ENCODE assay signal across 7 mouse cellular contexts in genomic region chr5:35574653-35575599, GRCm38 (mm10). TPM values are rescaled to one million over a fixed set of nuclear protein-coding genes. Genes with fewer than 3 reads are reported as not detected.
DNase-seq lines count a peak whose midpoint lies in the region; ATAC-seq and TF ChIP-seq lines count a peak whose summit lies in the region.

Gene Trmt44 (minus strand): TSS chr5:35575070.

- peak within 1 kb of the TSS; percentile 76 for H3K27ac ChIP-seq in embryonic facial prominence, embryonic 12.5 days
- peak within 1 kb of the TSS; percentile 56 for H3K27ac ChIP-seq in heart, adult 2 months
- H3K27ac ChIP-seq in limb, embryonic 13.5 days = peak within 1 kb of the TSS; percentile 45
- H3K27ac ChIP-seq in midbrain, embryonic 16.5 days (ENCODE audit: low read length) = peak within 1 kb of the TSS; percentile 85

- H3K4me2 ChIP-seq in embryonic facial prominence, embryonic 12.5 days (replicated peaks) = peak within 1 kb of the TSS; percentile 93
- peak within 1 kb of the TSS; percentile 96 for H3K4me2 ChIP-seq in limb, embryonic 13.5 days (replicated peaks)
- H3K4me2 ChIP-seq in midbrain, embryonic 16.5 days (ENCODE audit: low read length) = peak within 1 kb of the TSS; percentile 88

- TF ChIP-seq CTCF in heart, adult 2 months (IDR thresholded peaks at IDR 0.05) = no peak

- peak within 1 kb of the TSS; percentile 99 for H3K4me3 ChIP-seq in embryonic facial prominence, embryonic 12.5 days
- peak within 1 kb of the TSS; percentile 78 for H3K4me3 ChIP-seq in heart, adult 2 months
- peak within 1 kb of the TSS; percentile 98 for H3K4me3 ChIP-seq in limb, embryonic 13.5 days
- H3K4me3 ChIP-seq in midbrain, embryonic 16.5 days (ENCODE audit: low read depth, low read length) = peak within 1 kb of the TSS; percentile 79

- H3K9me3 ChIP-seq in embryonic facial prominence, embryonic 12.5 days = no peaks in the 10 kb centered on the region
- no peaks in the 10 kb centered on the region for H3K9me3 ChIP-seq in limb, embryonic 13.5 days
- H3K9me3 ChIP-seq in midbrain, embryonic 16.5 days (replicated peaks; ENCODE audit: control insufficient read depth, low read length, poor library complexity, severe bottlenecking) = no peaks in the 10 kb centered on the region

- 3% methylated on average over 56 of the region's 56 CpGs for WGBS in embryonic facial prominence, embryonic 12.5 days
- WGBS in heart, adult 2 months = 3% methylated on average over 56 of the region's 56 CpGs
- WGBS in limb, embryonic 13.5 days = 3% methylated on average over 56 of the region's 56 CpGs
- 3% methylated on average over 56 of the region's 56 CpGs for WGBS in midbrain, embryonic 16.5 days

- TF ChIP-seq EP300 in heart, adult 2 months (IDR thresholded peaks at IDR 0.05; ENCODE audit: insufficient read depth, low read depth, low read length) = peak; percentile 91

- H3K4me1 ChIP-seq in embryonic facial prominence, embryonic 12.5 days = peaks cover 8% of the 10 kb centered on the region
- H3K4me1 ChIP-seq in heart, adult 2 months (ENCODE audit: control insufficient read depth, insufficient read depth, low read length) = peaks cover 3% of the 10 kb centered on the region
- peaks cover 13% of the 10 kb centered on the region for H3K4me1 ChIP-seq in limb, embryonic 13.5 days
- peaks cover 10% of the 10 kb centered on the region for H3K4me1 ChIP-seq in midbrain, embryonic 16.5 days (ENCODE audit: control insufficient read depth, insufficient read depth, low read length)

- ATAC-seq in embryonic facial prominence, embryonic 12.5 days (ENCODE audit: insufficient number of reproducible peaks, insufficient read depth, low FRiP score, low TSS enrichment) = peak; percentile 92
- peak; percentile 93 for ATAC-seq in limb, embryonic 13.5 days (ENCODE audit: low FRiP score, low read depth)
- peak; percentile 97 for ATAC-seq in midbrain, embryonic 16.5 days

- H3K9ac ChIP-seq in embryonic facial prominence, embryonic 12.5 days = peak within 1 kb of the TSS; percentile 90
- H3K9ac ChIP-seq in heart, adult 2 months (ENCODE audit: low read depth, low read length) = peak within 1 kb of the TSS; percentile 80
- H3K9ac ChIP-seq in limb, embryonic 13.5 days = peak within 1 kb of the TSS; percentile 92
- peak within 1 kb of the TSS; percentile 80 for H3K9ac ChIP-seq in midbrain, embryonic 16.5 days (ENCODE audit: low read depth, low read length)

- peak; percentile 96 for TF ChIP-seq POLR2A in heart, adult 2 months (IDR thresholded peaks at IDR 0.05; ENCODE audit: insufficient read depth, low read depth, low read length)

- H3K79me2 ChIP-seq in heart, adult 2 months (replicated peaks; ENCODE audit: control insufficient read depth, insufficient read depth, low read length) = no peaks in the 10 kb centered on the region

- peak; percentile 93 for DNase-seq in adrenal gland, postnatal 25 days
- peak; percentile 94 to 97 for DNase-seq in heart, adult 2 months
- peak; percentile 88 to 93 for DNase-seq in kidney, adult 8-10 months
- DNase-seq in spleen, postnatal 10 days (ENCODE audit: low spot score in 2 of 2) = peak; percentile 78 to 91

- H3K27me3 ChIP-seq in embryonic facial prominence, embryonic 12.5 days = 0 out of 2 replicates have a peak, but pooled peaks cover 5% of the 10 kb centered on the region
- no peaks in the 10 kb centered on the region for H3K27me3 ChIP-seq in heart, adult 2 months (ENCODE audit: control insufficient read depth, insufficient read depth, low read length)
- H3K27me3 ChIP-seq in limb, embryonic 13.5 days = 0 out of 2 replicates have a peak, but pooled peaks cover 5% of the 10 kb centered on the region
- peaks cover 7% of the 10 kb centered on the region for H3K27me3 ChIP-seq in midbrain, embryonic 16.5 days (ENCODE audit: control insufficient read depth, insufficient read depth, low read depth, low read length)

- intact Hi-C loops in heart, adult 2 months (cut with DNase I) = loop anchor here (1.0 kb wide), 1 partner anchor 7 kb away; no protein-coding TSS in a partner anchor

- H3K36me3 ChIP-seq in embryonic facial prominence, embryonic 12.5 days = peaks cover 27% of the 10 kb centered on the region
- no peaks in the 10 kb centered on the region; the same call in 1 of the 2 replicates for H3K36me3 ChIP-seq in heart, adult 2 months (ENCODE audit: control insufficient read depth, insufficient read depth, low read length)
- H3K36me3 ChIP-seq in limb, embryonic 13.5 days = peaks cover 40% of the 10 kb centered on the region
- peaks cover 12% of the 10 kb centered on the region for H3K36me3 ChIP-seq in midbrain, embryonic 16.5 days (ENCODE audit: control insufficient read depth, insufficient read depth, low read length)

RNA-seq across cellular contexts. Expression of gene Trmt44, which starts in this region (rescaled TPM):
- 7.3 and 9.0 TPM in 2 replicates for total RNA-seq in adrenal gland, postnatal 25 days (2021)
- polyA plus RNA-seq in embryonic facial prominence, embryonic 12.5 days (2016; fragmentation: Nextera tagmentation; extraction: Ambion mirVana) = 10.6 and 10.8 TPM in 2 replicates
- total RNA-seq in heart, adult 2 months (2021) = 1 to 10 TPM; 1.9 to 2.0 TPM
- polyA plus RNA-seq in heart, adult 2 months (2012; rRNA removed) = 1.7 and 2.0 TPM in 2 replicates
- polyA plus RNA-seq in limb, embryonic 13.5 days (2015; fragmentation: Nextera tagmentation; extraction: Ambion mirVana) = 7.7 and 9.0 TPM in 2 replicates
- polyA plus RNA-seq in midbrain, embryonic 16.5 days (2015; fragmentation: Nextera tagmentation; extraction: Ambion mirVana) = 6.8 and 7.0 TPM in 2 replicates

Comparison
In these comparisons a context has a peak if more than half of its experiments do, and no peak if none do; other contexts are left out.
1. Peak in every context shown above with its lines: DNase-seq, ATAC-seq, H3K4me3 ChIP-seq and H3K27ac ChIP-seq.